Mouse (Mus musculus) spleen, adult 2 months (tissue): Measurements from ENCODE around the gene Mrpl14.

Experiments
- CTCF ChIP-seq: fragments of 200-500 bp; IDR thresholded peaks from 2 replicates; pipeline ENCODE4 v1.5.1; 2011; ENCODE audit warnings: mild to moderate bottlenecking, inconsistent platforms; ENCODE audit not compliant: insufficient read depth, insufficient read length, insufficient replicate concordance; ENCODE audit errors: extremely low read depth
- POLR2A ChIP-seq: fragments of 200-500 bp; IDR thresholded peaks from 2 replicates; pipeline ENCODE4 v1.6.1; 2011; ENCODE audit warnings: low read depth, low read length, inconsistent platforms

GRCm38 (mm10) chr17:45698368-45698767 lies 12.2 kb downstream of the Mrpl14 start:
- TF ChIP-seq CTCF (no peak), POLR2A (no peak)
